Mouse (Mus musculus): Measurements from ENCODE around the gene Lztr1.
"Not testable (repeated sequence)": the region's sequence is repeated elsewhere in the genome, so short reads cannot be mapped to it uniquely, and the experiment has no call there.

Lztr1 gene

DNA sequence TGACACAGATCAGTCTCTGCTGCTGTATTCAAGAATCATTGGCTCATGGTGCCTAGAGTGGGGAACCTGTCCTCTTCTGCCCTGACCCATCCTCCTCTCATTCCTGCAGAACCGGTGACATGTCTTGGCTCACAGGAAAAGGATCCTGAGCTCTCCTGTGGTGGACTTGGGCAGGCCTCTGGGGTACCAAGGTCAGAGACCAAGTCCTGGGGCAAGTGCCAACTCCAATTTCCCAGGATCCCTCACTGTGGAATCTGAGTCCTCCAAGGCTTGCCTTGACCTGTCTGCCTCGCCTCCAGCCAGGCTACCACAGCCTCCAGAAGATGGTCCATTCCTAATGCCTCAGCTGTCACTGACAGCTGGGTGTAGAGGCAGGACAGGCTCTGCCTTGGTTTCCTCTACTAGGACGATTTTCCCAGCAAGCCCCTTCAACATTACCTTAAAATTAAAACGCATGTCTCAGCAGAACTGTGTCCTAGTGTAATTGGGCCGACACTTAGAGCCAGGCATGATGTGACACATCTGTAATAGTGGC, 1.4 kb upstream of the Lztr1 start:
- DNase-seq (ENCODE audit: low read depth, low spot score) = no peak

DNA sequence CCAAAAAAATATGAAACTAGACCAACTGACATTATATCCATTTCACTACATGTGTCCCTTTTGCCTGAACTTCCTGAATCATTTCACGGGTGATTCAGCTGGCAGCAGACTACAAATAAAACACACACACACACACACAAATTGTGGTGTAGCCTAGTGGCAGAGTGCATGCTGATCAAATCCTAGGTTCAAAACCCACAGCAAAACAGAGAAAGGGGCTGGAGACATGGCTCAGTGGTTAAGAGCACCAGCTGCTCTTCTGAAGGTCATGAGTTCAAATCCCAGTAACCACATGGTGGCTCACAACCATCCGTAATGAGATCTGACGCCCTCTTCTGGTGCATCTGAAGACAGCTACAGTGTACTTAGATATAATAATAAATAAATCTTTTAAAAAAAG, 457 bp upstream of the Lztr1 start:
- DNase-seq (ENCODE audit: low read depth, low spot score) = not testable (repeated sequence)

DNA sequence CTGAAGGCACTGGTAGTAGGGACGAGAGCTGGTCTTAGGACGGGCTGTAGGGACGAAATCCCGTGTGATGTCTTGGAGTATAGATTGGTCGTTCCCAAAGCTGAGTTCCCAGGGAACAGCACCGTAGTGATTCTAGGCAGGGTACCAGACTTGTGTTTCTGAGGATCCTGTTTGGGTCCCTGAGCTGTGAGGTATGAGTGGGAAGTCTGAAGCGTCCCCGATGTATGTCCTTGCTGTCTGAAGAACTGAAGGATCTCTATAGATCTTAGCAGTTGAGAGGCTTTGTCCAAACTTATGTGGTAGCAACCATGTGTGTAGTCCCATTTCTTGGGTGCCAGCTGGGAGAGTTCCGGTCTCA, 731 bp downstream of the Lztr1 start:
- DNase-seq (ENCODE audit: low read depth, low spot score) = no peak

DNA sequence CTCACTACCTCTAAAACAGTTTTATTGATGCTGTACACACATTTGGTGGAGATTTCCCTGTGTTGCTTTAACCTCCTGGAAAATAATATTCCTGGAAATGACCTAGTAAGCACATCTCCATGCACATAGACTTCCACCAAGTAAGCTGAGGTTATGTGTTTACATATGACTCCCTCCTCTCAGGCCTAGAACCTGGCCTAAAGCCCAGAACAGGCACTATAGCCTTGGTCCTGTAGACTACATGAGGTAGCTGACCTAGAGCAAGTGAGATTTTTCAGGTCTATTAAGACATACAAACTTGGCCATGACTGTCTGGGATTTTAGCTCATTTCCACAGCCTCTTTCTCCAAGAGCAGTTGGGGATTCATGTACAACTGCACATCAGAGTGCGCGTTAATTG, 1.7 kb downstream of the Lztr1 start:
- DNase-seq (ENCODE audit: low read depth, low spot score) = no peak

DNA sequence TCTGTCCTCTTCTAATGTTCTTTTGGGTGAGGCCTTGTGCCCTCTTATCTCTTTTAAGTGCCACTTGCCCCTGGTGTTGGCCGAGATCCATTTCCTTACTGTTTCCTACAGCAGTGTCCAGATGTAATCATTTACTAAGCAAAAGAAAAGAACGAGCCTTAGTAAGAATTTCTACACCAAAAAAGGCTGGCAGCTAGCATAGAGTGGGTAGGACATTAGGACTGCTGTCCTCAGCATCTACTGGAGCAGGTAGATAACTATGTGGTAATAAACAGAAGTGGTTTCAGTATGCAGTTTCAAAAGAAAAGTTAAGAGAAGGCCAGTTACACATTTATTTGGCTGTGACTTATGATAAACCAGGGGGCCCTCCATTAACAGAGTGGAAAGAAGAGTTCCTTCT, 2.2 kb downstream of the Lztr1 start:
- DNase-seq (ENCODE audit: low read depth, low spot score) = no peak

DNA sequence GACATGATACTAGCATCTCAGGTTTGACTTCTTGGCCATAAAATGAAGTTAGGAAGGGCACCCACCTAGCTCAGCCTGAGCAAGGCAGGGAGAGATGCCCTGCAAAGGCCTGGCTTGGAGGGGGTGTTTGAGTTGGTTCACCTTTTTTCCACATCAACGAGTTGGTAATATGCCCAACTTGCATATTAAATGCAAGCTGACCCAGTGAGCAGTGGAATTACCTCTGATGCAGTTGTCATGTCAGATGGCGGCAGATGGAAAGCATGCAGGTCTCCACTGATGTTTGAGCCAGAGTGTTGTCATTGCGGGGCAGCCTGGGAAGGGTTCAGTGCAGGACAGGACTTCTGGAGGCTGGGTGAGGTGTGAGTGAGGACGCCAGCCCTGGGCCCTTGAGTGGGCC, 2.9 kb downstream of the Lztr1 start:
- no peak for DNase-seq (ENCODE audit: low read depth, low spot score)

DNA sequence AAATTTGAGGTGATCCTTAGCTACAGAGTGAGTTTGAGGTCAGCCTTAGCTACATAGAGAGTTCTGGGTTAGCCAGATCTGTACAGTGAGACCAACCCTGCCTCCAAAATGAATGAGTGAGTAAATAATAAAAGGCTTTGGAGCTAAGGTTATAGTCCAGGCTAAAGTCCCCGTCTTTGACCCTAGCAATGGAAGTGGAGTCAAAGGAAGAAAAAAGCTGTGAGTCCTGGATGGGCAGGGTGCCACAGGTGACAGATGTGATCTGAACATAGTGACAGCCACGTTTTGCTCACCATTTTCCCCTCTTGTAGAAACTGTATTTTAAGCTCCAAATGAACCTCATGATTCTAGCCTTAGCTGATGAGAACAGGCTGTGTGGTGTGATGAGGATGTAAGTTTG, 10.4 kb downstream of the Lztr1 start:
- DNase-seq (ENCODE audit: low read depth, low spot score) = no peak

DNA sequence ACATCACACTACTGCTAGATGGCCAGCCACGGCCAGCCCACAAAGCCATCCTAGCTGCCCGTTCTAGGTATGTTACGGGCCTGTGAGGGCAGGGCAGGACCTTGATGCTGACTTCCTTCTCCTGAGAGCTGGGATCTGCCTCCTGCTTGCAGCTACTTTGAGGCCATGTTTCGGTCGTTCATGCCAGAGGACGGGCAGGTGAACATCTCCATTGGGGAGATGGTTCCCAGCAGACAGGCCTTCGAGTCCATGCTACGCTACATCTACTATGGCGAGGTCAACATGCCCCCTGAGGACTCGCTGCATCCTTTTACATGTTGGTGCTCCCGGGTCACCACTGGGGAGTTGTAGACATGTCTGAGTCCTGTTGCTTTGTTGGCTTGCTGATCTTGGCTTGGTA, 15.7 kb downstream of the Lztr1 start:
- no peak for DNase-seq (ENCODE audit: low read depth, low spot score)

DNA sequence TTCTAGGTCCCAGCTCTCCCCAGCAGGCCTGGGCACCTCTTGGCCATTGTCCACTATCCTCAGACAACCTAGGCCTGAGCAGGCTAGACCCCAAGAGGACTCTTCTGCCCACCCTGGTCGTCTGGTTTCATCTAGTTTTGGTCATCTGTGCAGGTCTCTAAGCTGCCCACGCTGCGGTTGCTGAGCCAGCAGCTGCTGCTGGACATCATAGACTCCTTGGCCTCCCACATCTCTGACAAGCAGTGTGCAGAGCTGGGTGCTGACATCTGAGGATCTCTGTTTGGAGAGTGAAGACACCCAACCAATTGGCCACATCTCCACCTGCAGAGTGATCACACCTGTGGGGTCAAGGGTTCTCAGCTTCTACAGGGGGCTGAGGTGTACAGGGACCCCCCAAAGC, 17.0 kb downstream of the Lztr1 start:
- no peak for DNase-seq (ENCODE audit: low read depth, low spot score)

DNA sequence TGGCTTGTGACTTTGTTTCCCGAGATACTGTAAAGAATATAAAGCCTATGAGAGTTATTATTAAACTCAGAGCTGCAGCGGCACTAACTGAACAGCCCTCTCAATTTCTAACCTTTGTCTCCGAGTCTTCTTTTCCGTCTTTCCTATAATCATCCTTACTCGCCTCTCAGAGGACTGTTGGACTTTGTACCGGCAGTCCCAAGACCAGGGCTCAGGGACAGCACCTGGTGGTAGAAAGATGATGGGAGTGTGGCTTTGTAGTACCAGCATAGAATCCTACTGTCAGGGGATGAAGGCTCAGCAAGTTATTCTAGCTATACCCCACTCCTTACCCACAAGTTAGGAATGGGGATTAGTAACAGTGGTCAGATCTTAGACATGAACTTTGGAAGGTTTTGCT, 17.7 kb downstream of the Lztr1 start:
- DNase-seq (ENCODE audit: low read depth, low spot score) = no peak

DNA sequence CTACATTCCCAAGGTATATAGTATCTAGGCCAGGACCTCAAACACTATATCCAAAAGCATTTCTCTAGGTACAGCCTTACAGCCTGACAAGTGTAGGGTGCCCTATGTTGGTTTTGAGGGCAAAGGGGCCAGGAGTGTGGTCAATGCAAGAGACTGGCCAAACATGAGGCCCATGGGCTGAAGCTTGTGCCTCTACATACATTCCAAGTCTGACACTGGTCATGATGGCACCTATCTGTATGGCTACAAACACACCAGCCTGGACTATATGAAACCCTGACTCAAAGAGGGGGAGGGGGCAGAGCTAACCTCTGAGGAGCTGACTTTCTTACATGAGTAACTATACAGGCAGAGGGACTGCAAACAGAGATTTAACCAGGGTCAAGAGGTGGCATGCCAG, 19.1 kb downstream of the Lztr1 start:
- DNase-seq (ENCODE audit: low read depth, low spot score) = no peak

DNA sequence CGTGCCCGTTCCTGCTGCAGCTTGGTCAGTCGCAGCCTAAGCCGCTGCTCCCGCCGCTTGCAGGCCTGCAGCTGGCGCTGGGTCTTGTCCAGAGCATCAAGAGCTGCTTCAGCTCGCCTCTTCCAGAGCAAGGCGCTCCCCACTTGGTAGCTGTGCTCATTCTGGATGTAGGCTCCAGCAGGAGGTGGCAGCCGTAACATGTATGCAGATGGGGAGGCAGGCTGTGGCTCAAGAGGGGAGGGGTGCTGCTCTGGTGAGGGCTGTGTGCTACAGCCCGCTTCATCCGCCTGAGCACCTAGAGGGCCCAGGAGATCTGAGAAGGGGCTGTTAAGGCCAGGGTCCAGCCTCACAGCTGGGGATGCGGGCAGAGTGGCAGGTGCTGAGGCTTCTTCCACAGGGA, 19.8 kb downstream of the Lztr1 start:
- no peak for DNase-seq (ENCODE audit: low read depth, low spot score)

DNA sequence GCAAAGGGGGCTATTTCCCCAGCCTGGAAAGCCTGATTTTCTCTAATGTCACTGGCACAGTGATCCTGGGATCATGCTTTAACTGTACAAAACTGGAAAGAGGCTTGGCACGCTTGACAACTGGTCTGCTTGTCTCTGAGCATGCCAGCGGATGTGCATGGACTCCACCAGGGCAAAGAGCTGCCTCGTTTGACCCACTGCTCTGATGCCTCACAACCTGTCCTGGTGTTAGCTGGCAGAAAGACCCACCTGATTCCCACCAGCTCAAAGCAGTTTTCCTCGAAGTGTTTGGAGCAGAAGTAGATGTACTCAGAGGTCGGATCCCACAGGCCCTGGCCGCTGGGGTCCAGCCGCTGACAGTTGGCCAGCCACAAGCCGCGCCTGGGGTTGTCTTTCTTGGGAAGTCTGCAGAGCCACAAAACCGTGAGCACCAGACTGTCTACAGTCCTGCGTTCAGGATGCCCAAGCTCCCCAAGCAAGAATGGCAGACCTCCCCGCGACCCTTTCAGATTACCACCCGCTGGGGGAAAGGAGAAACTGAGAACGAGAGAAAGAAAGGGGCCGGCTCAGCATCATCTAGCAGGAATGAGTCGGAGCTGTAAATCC, 21.6 kb downstream of the Lztr1 start:
- DNase-seq (ENCODE audit: low read depth, low spot score) = no peak

DNA sequence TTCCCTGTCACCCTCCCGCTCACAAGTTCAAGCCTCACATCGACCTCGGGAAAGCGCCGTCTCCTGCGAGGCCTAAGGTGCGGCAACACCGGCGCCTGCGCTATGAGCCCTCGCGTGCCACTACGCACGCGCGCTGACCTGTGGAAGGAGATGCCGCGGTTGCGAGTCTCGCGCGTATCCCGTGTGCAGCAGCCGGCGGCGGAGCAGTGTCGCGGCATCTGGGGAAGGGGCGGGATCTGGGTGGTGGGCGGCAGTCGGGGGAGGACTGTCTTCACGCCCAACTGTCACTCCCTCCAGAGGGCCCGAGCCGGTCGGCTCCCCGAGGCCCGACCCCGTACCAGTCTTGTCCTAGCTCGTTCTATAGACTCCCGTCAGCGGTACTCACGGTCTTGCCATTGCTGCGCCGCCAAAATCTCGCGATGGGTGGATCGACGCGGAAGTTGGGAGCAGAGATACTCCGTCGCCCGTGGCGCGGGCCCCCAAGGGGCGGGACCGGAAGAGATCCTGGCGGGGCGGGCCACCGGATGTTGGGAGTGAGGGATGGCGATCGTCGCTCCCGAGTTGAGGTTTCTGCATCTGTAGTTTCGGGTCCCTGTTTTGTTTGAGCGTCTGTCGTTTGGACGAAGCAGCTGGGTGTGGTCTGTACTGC, 22.3 kb downstream of the Lztr1 start, which contains the start of gene Thap7:
Thap7 (minus strand) TSS at position 497 of the 649 bp plus-strand sequence.
- peak; percentile 98 for DNase-seq (ENCODE audit: low read depth, low spot score)

DNA sequence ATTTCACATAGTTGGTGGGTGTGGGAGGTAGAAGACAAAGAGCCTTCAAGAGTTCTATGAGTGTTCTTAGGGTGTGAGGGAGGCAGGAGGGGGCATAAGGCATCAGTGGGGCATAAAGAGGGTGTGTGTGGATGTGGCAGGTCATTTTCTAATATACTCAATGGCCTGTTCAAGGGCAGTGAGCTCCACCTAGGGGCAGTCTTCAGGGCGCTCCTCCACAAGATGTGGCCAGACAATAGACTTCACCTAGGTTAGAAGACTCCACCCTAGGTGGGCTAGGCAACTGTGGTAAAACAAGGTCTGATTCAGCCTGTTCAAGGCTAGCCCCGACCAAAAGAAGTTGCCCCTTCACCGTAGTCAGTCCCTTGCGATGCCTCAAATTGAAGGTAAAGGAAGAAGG, 23.8 kb downstream of the Lztr1 start:
- DNase-seq (ENCODE audit: low read depth, low spot score) = peak; percentile 74

DNA sequence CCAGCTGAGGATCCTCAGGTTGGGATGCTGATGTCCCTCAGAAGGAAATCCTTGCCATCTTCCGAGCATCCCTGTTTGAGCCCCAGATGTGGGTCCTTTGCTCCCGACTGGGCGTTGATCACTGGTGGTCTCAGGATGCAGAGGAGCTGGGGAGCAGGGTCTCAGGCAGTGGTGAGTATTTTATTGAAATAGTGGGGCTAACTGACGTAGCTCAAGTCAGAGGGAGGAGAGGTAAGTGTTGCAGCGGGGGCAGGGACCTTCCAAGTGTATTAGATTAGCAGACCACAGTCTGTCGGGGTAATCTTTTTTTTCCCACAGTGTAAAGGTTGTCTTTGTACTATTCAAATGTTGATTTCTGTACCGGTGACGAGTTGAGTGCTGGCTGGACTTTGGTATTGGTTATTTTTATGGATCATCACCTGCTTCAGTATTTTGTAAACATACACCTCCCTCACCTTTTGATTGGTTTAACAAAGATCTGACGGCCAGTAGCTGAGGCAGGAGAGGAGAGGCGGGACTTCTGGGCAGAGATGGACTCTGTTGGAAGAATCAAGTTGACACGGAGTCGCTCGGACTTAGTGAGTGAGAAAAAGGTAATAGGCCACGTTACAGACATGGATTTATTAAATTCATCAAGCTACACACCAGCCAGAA, 24.3 kb downstream of the Lztr1 start:
- no peak for DNase-seq (ENCODE audit: low read depth, low spot score)

DNA sequence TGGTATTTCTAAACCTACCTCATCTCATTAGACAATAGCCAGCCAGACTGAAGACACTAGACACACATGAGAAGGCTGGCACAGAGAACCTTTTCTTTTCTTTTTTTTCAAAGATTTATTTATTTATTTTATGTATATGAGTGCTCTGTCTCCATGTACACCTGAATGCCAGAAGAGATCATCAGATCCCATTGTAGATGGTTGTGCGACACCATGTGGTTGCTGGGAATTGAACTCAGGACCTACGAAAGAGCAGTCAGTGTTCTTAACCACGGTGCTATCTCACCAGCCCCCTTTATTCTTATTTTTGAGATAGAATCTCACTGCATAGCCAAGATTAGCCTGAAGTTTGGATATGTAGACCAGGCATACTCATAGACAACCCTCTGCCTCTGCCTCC, 28.1 kb downstream of the Lztr1 start:
- no peak for DNase-seq (ENCODE audit: low read depth, low spot score)

DNA sequence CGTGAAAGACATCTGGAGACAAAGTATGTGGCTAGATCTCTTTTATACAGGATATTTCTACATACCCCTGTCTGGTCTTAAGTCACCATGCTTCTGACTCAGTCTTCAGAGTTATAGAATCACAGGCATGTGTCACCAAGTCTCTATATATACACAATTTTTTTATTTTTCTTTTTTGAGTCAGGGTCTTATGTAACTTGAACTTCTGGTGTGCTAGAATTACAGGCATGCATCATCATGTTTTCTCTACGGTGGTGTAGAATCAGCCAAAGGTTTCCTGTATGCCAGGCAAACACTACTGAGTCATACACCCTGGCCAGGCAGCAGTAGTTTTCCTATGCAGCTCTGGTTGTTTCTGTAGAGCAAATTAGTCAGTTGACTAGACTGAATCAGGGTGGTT, 34.1 kb downstream of the Lztr1 start:
- no peak for DNase-seq (ENCODE audit: low read depth, low spot score)

DNA sequence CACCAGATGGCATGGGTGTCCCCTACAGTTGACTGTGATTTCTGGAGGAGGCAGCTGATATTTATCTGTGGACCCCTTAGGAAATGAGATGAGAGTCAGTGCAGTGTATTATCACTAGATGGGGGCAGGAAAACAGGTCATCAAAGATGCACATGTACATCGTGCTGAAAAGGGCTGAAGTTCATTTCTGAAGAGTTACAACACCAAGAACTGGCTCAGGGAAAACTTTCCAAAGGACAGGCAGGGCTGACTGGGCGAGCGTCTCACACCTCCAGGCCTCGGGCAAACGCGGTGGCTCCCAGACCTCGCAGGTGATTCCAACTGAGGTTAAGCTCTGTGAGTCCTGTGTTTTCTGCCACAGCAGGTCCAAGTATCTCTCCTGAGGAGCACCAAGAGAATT, 44.3 kb downstream of the Lztr1 start:
- DNase-seq (ENCODE audit: low read depth, low spot score) = no peak

DNA sequence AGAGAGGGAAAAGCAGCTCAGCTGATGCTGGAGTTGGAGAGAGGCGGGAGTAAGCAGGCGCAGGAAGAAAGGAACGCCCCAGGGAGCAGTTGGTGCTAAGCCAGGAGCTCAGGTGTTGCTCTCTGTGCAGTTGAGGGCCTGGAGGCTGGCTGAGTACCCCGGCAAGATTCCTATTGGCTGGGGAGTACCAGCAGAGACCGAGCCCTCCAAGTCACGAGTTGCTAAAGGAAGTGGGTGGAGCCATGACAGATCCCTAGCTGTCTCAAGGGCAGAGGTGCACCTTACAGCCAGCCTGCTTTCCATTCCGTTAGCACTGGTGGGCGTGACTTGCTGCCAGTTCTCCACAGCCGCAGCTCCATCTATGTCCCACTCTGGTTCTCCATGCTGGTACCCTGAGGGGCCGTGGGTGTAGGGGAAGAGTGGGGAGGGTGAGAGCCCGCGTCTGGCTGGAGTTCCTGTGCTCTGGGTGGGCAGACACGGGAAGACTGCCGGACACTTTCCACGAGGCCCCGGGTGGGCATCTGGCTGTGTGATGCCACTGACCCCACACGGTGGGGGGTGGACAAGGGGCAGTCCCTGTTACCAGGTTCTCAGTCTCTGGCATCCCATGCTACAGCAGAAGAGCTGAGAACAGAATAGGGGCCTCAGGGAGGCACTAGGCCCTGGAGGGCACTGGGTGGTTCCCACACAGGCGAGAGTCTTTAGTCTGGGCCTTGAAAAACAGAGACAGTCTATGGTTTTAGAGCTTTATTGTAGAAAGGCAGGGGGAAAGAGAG, 45.6 kb downstream of the Lztr1 start:
- DNase-seq (ENCODE audit: low read depth, low spot score) = peak; percentile 85

DNA sequence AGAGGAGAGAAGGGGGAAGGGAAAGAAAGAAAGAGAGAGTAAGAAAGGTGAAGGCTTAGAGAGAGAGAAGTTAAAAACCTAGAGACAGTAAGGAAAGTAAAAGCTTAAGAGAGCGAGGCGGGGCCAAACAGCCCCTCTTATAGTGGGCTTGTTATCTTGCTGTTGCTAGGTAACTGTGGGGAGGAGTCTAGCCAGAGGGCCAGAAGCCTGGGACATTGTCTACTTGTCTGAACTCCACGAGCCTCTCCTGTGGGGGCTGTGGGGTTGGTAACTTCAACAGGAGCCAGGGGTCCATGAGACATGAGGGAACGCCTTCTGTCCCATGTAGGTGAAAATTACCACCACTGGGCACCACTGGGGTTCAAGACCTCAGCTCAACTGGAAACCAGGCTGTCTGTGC, 46.2 kb downstream of the Lztr1 start:
- not testable (repeated sequence) for DNase-seq (ENCODE audit: low read depth, low spot score)

DNA sequence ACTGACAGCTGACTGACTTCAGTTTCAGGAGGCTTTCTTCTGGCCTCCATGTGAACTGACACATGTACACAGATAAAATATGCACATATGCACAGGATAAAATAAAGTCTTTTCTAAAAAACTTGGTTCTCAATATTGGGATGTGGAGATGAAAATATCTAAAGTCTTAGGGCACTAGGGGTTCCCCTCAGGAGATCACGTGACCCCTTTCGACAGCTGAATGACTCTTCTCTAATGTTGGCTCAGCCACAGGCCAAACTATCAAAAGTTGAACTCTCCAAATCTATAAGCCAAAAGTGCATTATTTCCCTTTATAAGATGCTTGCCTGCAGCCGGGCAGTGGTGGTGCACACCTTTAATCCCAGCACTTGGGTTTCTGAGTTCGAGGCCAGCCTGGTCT, 47.7 kb downstream of the Lztr1 start:
- no peak for DNase-seq (ENCODE audit: low read depth, low spot score)

Measured in A20 (cell line).